Mouse (Mus musculus) CH12.LX (cell line): ENCODE data around the gene Zswim1.

Source experiments
- CTCF ChIP-seq, 2 experiments: IDR thresholded peaks in 1 of 2; conservative IDR thresholded peaks in 1 of 2; 2 replicates each; pipeline ENCODE4 v1.5.1; 2011 to 2012; ENCODE audit warnings: low read depth in 2 of 2, low read length in 2 of 2, improper control_type of control experiment in 1 of 2, inconsistent platforms in 1 of 2, mild to moderate bottlenecking in 1 of 2, moderate library complexity in 1 of 2
- ETS1 ChIP-seq: conservative IDR thresholded peaks from 2 replicates; pipeline ENCODE4 v1.6.1; 2012; ENCODE audit warnings: low read depth, mild to moderate bottlenecking, inconsistent platforms, low read length, improper control_type of control experiment, moderate library complexity
- KAT2A ChIP-seq: IDR thresholded peaks from 2 replicates; pipeline ENCODE4 v1.6.1; 2012; ENCODE audit warnings: low read length, improper control_type of control experiment, inconsistent platforms; ENCODE audit not compliant: insufficient replicate concordance
- MAX ChIP-seq: IDR thresholded peaks from 2 replicates; pipeline ENCODE4 v1.6.1; 2011; ENCODE audit warnings: low read length, improper control_type of control experiment
- MAZ ChIP-seq: IDR thresholded peaks from 2 replicates; pipeline ENCODE4 v1.6.1; 2012; ENCODE audit warnings: low read depth, mild to moderate bottlenecking, inconsistent platforms, low read length, improper control_type of control experiment, moderate library complexity
- MXI1 ChIP-seq: IDR thresholded peaks from 2 replicates; pipeline ENCODE4 v1.6.1; 2011; ENCODE audit warnings: mild to moderate bottlenecking, low read depth, low read length, improper control_type of control experiment
- NELFE ChIP-seq: IDR thresholded peaks from 2 replicates; pipeline ENCODE4 v1.6.1; 2011; ENCODE audit warnings: low read depth, low read length, improper control_type of control experiment
- POLR2A ChIP-seq: IDR thresholded peaks from 2 replicates; pipeline ENCODE4 v1.6.1; 2011; ENCODE audit warnings: low read depth, mild to moderate bottlenecking, improper control_type of control experiment, low read length
- TCF12 ChIP-seq: IDR thresholded peaks from 2 replicates; pipeline ENCODE4 v1.6.1; 2014; ENCODE audit warnings: low read depth, mild to moderate bottlenecking, inconsistent platforms, low read length, improper control_type of control experiment
- UBTF ChIP-seq: IDR thresholded peaks from 2 replicates; pipeline ENCODE4 v1.6.1; 2012; ENCODE audit warnings: low read depth, mild to moderate bottlenecking, inconsistent platforms, low read length, improper control_type of control experiment, moderate library complexity
- ZC3H11A ChIP-seq: IDR thresholded peaks from 2 replicates; pipeline ENCODE4 v1.6.1; 2012; ENCODE audit warnings: low read depth, mild to moderate bottlenecking, inconsistent platforms, low read length, improper control_type of control experiment
- ZMIZ1 ChIP-seq: IDR thresholded peaks from 2 replicates; pipeline ENCODE4 v1.6.1; 2012; ENCODE audit warnings: low read depth, mild to moderate bottlenecking, inconsistent platforms, low read length, improper control_type of control experiment
- ZNF384 ChIP-seq: IDR thresholded peaks from 2 replicates; pipeline ENCODE4 v1.6.1; 2012; ENCODE audit warnings: low read depth, low read length, improper control_type of control experiment, inconsistent platforms

DNA sequence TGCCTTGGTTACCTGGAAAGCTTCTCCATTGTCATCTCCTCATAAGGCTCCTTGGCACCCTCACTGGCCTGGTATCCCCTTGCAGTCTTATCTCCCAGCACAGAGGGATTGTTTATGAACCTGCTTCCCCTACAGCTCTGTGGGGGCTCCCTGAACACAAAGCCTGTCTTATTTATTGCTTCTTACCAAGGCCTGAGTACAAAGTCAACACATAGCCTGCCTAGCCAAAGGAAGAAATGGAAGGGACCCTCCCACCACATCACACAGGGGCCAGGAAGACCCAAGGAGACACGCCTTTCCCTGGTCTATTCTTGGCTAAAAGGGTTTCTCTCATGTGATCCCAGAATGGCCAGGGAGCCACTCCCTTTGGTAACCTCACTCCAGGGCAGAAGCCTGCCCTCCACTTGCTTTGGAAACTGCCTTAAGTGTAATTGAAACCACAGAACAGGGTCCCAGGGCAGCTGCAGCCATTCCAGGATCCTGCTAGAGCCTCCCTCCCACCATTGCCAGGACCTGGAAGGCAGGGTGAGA is 51.8 kb downstream of the Zswim1 start:
- TF ChIP-seq UBTF (no peak), ZMIZ1 (no peak), POLR2A (no peak), MAX (no peak), CTCF (conservative IDR thresholded peaks at IDR 0.05 in 1 of 2, IDR thresholded peaks at IDR 0.05 in 1 of 2; ENCODE audit: low read depth in 2 of 2, low read length in 2 of 2) (no peak), MXI1 (no peak), MAZ (no peak), ZNF384 (no peak), NELFE (no peak), KAT2A (no peak), ETS1 (no peak), ZC3H11A (no peak), TCF12 (no peak)
